ENCODE assay signal across 10 mouse cellular contexts in genomic region chr5:92554891-92555511, GRCm38 (mm10). TPM values are rescaled to one million over a fixed set of nuclear protein-coding genes. Genes with fewer than 3 reads are reported as not detected.
DNase-seq lines count a peak whose midpoint lies in the region; ATAC-seq lines count a peak whose summit lies in the region.
"Had no signal": no experiment of that assay in that cellular context is flagged by ENCODE, and none has a peak within 500 bp of the region (broad histone marks: within the 10 kb centered on the region; RNA-seq: fewer than 3 reads in every experiment).

Gene Fam47e, plus strand, starts transcription at chr5:92555069.

- no peak within 1 kb of the TSS for H3K9ac ChIP-seq in forebrain, embryonic 16.5 days (replicated peaks; ENCODE audit: low read depth, low read length)

- WGBS in forebrain, embryonic 16.5 days, result 69% methylated on average over 16 of the region's 16 CpGs

- H3K4me2 ChIP-seq in forebrain, embryonic 16.5 days (ENCODE audit: low read length), result no peak within 1 kb of the TSS; the same call in 1 of the 2 replicates

- peak; percentile 82 for ATAC-seq in forebrain, embryonic 16.5 days
- ATAC-seq: Patski had no signal

- no peaks in the 10 kb centered on the region for H3K36me3 ChIP-seq in forebrain, embryonic 16.5 days (ENCODE audit: control insufficient read depth, insufficient read depth)

- peak; percentile 55 to 77 for DNase-seq in left cerebral cortex, adult 18-20 months (ENCODE audit: low spot score in 2 of 2)
- no peak for DNase-seq in left cerebral cortex, adult 11 months (ENCODE audit: low spot score)
- DNase-seq in layer of hippocampus, adult 18-20 months (ENCODE audit: low spot score in 2 of 2), result peak; percentile 13 to 58
- peak; percentile 67 for DNase-seq in right cerebral cortex, adult 18-20 months
- no peak for DNase-seq in adrenal gland, postnatal 10 days
- DNase-seq in heart, adult 18-20 months, result no peak
- DNase-seq in adrenal gland, postnatal 4 days (ENCODE audit: low spot score in 2 of 2), result no peak

- H3K4me3 ChIP-seq in forebrain, embryonic 16.5 days (replicated peaks; ENCODE audit: low read length), result no peak within 1 kb of the TSS

- no peaks in the 10 kb centered on the region for H3K27me3 ChIP-seq in forebrain, embryonic 16.5 days (replicated peaks; ENCODE audit: control insufficient read depth, insufficient read depth, low read length)
- H3K27me3 ChIP-seq: Patski had no signal

- H3K9me3 ChIP-seq in forebrain, embryonic 16.5 days (ENCODE audit: control insufficient read depth, low read length), result no peaks in the 10 kb centered on the region

- H3K4me1 ChIP-seq in forebrain, embryonic 16.5 days (replicated peaks; ENCODE audit: control insufficient read depth, insufficient read depth, low read length), result no peaks in the 10 kb centered on the region

- no peak within 1 kb of the TSS for H3K27ac ChIP-seq in forebrain, embryonic 16.5 days (ENCODE audit: low read length)

RNA-seq across cellular contexts. Expression of gene Fam47e, which starts in this region (rescaled TPM):
- total RNA-seq in left cerebral cortex, adult 18-20 months (2021), result under 1 TPM in 1 of 2 experiments, not detected in 1; 0.28 TPM
- 0.43 and 0.77 TPM in 2 replicates for polyA plus RNA-seq in forebrain, embryonic 16.5 days (2015; fragmentation: Nextera tagmentation; extraction: Ambion mirVana)
- total RNA-seq in layer of hippocampus, adult 18-20 months (2021), result 1 to 10 TPM in 1 of 2 experiments, under 1 TPM in 1; 0.48 to 1.1 TPM
- not detected for total RNA-seq in adrenal gland, postnatal 10 days (2021)
- under 1 TPM in 1 of 2 experiments, not detected in 1; 0.87 TPM for total RNA-seq in heart, adult 18-20 months (2021)
- total RNA-seq in adrenal gland, postnatal 4 days (2021), result under 1 TPM in 1 of 2 experiments, not detected in 1; 0.96 TPM
- polyA plus RNA-seq: intestine, embryonic 14.5 days; Patski had no signal

Comparison
In these comparisons a context has a peak if more than half of its experiments do, and no peak if none do; other contexts are left out.
1. Peak in DNase-seq in left cerebral cortex, adult 18-20 months; RNA of the gene not detected or under 1 TPM.
2. Peak in ATAC-seq in forebrain, embryonic 16.5 days; RNA of the gene not detected or under 1 TPM.
3. DNase-seq: peak in layer of hippocampus, adult 18-20 months (2 of 2) and right cerebral cortex, adult 18-20 months (single experiment); none in left cerebral cortex, adult 11 months (single experiment), adrenal gland, postnatal 10 days (single experiment), heart, adult 18-20 months (0 of 2) and adrenal gland, postnatal 4 days (0 of 2).